Mouse (Mus musculus) heart, postnatal 25 days (tissue): Measurements from ENCODE around the gene Dnaja3. TPM values are rescaled to one million over a fixed set of nuclear protein-coding genes. Genes with fewer than 3 reads are reported as not detected.
"Not testable (repeated sequence)": the region's sequence is repeated elsewhere in the genome, so short reads cannot be mapped to it uniquely, and the experiment has no call there.

ENCODE experiments used
- DNase-seq: peaks from one replicate; pipeline ENCODE4 v3.0.0; 2022; ENCODE audit warnings: low spot score
- intact Hi-C: fragments of 180-260 bp; cut with DNase I; formaldehyde crosslinking; loops from one replicate; pipeline ENCODE4 v1.15.1; 2025
- total RNA-seq, 2 experiments: library from RNA; stranded (reverse); gene quantifications; 2 replicates each; pipeline ENCODE4 v1.2.3; 2021

Gene Dnaja3
- total RNA-seq, 2 experiments from 2014 or later: 149 TPM

DNA sequence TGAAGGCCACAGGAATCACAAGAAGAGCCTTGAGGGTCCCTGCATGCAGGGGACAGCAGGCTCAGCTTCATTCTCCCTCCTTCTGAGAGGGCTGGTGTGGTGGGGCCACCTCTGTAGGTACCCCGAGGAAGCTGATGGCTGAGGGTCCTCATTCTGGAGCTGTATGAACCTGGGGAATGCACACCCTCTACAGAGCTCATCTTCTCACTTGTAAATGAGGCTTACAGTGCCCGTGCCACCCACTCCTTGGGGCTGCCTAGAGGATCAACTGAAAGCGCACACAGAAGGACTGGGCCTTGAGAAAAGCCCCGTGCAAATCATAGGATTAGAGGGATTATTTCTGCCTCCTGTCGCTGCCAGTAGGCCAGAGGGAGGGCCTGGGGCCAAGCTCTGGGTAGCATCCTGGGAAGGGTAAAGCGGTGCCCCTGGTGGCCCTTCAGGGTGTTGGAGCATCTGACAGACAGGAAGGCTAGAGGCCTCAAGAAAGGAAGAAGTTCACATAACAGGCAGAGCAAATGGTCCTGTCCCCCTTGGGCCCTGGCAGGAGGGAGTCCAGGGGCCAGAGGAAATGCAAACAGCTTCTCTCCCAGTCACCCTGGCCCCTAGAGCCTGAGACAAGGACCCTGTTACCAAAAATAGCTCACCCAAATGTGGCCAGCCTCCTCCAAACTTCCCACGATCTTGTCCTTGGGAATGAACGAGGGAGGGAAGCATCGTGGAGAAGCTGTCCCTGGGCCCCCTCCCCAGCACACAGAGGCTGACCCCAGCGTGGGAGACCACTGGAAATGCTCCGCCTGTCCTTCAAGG, 16.2 kb downstream of the Dnaja3 start:
- intact Hi-C loops: no loop called here
- no peak for DNase-seq

GRCm38 (mm10) chr16:4656571-4657081, 16.8 kb downstream of the Dnaja3 start:
- DNase-seq: no peak
- intact Hi-C loops: no loop called here

DNA sequence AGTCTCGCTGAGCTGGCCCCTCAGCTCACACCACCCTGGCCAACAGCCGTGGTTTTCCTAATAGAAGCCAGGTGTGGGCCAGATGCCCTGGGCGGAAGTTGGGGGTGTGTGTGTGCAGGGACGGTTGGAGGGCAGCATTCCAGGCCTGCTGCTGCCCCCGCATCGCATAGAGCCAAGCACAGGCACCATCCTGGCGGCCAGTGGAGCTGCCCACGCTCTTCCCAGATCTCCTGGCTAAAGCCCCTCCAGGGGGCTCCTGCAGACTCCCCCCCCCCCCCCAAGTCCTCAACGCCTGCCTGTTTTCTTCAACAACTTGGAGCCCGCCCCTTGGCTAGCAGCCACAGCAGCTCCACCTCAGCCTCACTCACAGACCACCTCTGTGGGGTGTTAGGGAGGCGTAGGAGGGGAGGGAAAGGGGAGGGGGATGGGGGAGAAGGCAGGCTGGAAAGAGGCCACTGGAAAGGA, 19.0 kb downstream of the Dnaja3 start:
- no peak for DNase-seq
- intact Hi-C loops: no loop called here

DNA sequence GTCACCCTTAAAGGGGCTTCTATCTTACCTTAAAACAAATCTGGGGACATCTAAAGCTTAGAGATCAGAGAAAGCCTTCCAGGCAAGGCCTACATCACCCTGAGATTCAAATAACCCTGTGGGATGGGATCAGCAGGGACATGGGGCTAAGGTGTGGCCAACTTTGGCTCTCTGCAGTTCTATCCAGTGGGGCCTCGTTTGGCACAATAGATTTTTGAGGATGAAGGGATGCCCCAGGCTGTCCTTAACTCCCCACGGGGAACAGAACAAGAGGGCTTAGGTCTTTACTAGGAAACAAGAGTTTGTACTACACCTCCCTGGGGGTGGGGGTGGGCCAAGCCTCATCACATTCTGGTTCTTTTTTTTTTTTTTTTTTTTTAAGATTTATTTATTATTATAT, 19.5 kb downstream of the Dnaja3 start:
- intact Hi-C loops: no loop called here

GRCm38 (mm10) chr16:4661605-4662004, 21.8 kb downstream of the Dnaja3 start:
- intact Hi-C loops: no loop called here
- no peak for DNase-seq

More for the DNA sequence above, 19.5 kb downstream of the Dnaja3 start:
- no peak for DNase-seq

GRCm38 (mm10) chr16:4663806-4664205, 24.0 kb downstream of the Dnaja3 start:
- intact Hi-C loops: no loop called here
- no peak for DNase-seq

DNA sequence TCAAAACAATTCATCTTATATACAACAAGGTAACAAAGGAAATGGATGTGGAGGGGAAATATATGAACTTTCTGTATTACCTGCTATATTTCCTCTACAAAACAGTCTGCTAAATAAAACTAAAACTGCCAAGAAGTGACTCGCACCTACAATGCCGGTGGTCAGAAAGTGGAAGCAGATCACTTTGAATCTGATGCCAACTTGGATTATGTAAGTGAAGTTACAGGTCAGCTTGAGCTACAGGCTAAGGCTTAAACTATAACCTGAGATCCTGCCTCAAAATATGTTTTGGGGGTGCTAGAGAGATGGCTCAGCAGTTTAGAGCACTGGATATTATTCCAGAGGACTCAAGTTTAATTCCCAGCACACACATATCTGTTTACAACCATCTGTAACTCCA, 25.9 kb downstream of the Dnaja3 start:
- intact Hi-C loops: loop anchor here (5.0 kb wide), 3 partner anchors 98 to 127 kb away; partner anchors contain the start of gene Cdip1
- no peak for DNase-seq

- intact Hi-C loops: loop anchor here (1.0 to 5.0 kb wide), 4 partner anchors 37 to 125 kb away; partner anchors contain the start of gene Cdip1
- peak; percentile 47 for DNase-seq
These were observed 27.5 kb downstream of the Dnaja3 start for GRCm38 (mm10) chr16:4667190-4667808.

DNA sequence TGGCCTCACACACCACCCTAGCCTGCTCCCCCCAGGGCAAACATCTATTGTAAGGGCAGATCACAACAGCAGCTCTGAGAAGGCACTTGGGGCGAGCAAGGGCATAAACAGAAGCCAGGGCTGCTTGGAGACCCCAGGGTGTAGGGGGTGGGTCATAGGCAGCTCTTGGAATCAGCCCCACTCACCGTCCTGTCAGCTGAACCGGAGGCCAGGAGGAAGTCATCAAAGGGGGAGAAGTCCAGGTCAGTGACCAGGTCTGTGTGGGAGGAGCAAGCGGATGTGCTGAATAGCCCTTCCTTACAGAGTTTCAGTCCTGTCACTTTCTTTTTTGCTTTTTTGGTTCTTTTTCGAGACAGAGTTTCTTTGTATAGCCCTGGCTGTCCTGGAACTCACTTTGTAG, 30.5 kb downstream of the Dnaja3 start:
- intact Hi-C loops: loop anchor here (10.0 kb wide), 1 partner anchor 474 kb away; the partner anchor contains the start of gene Sec14l5

GRCm38 (mm10) chr16:4674091-4674490, 34.3 kb downstream of the Dnaja3 start:
- intact Hi-C loops: loop anchor here (10.0 kb wide), 1 partner anchor 471 kb away; the partner anchor contains the start of gene Sec14l5
- no peak for DNase-seq

More for the DNA sequence above, 30.5 kb downstream of the Dnaja3 start:
- no peak for DNase-seq

DNA sequence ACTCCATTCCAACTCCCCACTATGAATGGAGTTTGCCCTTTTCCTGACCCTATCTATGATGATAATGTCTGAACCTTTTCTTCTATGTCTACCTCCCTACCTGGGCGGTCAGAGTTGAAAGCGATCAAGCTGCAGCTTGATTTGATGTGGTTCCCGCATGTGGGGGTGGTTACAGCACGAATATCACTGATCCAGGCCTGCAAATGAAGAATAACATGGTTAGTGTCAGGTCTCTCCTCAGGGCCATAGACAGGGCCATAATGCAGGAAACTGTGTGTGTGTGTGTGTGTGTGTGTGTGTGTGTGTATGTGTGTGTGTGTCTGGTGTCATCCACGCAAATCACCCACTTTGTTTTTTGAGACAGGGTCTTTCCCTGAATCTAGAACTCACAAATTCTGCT, 37.0 kb downstream of the Dnaja3 start:
- intact Hi-C loops: loop anchor here (5.0 to 10.0 kb wide), 2 partner anchors 110 to 468 kb away; partner anchors contain the start of gene Sec14l5
- no peak for DNase-seq

- no peak for DNase-seq
- intact Hi-C loops: loop anchor here (5.0 to 10.0 kb wide), 2 partner anchors 109 to 467 kb away; partner anchors contain the start of gene Sec14l5
These were observed 38.3 kb downstream of the Dnaja3 start for GRCm38 (mm10) chr16:4678080-4678479.

- intact Hi-C loops: loop anchor here (5.0 to 10.0 kb wide), 2 partner anchors 108 to 465 kb away; partner anchors contain the start of gene Sec14l5
These were observed 39.6 kb downstream of the Dnaja3 start, which contains the start of gene Coro7 for GRCm38 (mm10) chr16:4679121-4680018. Gene Coro7, minus strand, starts transcription at chr16:4679777.

DNA sequence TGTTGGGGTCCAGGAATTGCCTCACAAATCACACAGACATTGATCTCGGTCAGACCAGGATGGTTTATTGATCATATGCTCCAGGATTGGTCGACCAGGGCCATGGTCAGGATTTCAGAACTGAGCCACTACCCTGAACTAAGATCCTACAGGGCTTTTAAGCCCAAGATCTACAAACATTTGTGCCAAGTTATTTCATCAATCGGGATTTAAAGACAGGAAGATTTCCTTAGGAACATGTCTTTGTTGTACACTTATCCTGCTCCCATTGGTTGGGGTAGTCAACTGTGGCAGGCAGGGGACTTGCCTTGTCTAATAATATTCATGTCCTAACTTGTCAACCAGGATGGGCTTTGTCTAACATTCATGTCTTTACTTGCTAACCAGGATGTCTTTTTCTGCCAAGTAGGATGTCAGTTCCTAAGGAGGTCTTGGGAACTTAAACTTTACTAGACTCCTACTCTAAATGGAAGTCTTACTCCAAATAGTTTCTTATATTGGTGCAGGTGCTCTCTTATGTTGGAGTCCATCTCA, 41.2 kb downstream of the Dnaja3 start:
- DNase-seq, intact Hi-C loops: not testable (repeated sequence)

More at GRCm38 (mm10) chr16:4679121-4680018, 39.6 kb downstream of the Dnaja3 start, which contains the start of gene Coro7:
- DNase-seq: peak; percentile 88

DNA sequence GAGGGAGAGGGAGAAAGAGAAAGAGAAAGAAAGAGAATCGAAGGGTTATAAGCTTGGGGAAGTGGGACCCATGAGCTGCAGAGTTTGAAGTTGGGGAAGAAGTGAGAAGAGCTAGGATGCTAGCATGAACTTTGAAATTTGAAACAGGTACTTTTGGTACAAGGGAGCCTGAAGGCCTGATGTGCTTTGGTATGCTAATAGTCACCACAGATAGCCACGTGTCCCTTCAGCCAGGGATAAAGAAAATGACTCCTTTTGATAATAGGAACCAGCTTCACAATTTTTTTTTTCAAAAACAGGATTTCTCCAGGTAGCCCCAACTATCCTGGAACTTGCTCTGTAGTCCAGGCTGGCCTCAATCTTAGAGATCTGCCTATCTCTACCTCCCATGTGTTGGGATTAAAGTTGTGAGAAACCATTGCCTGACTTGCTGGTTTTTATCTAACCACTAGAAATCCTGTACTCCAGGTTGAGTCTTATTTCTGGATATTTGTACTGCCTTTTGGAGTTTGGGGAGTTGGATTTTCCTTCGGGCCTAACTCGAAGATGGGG, 42.9 kb downstream of the Dnaja3 start:
- intact Hi-C loops: no loop called here
- DNase-seq: no peak

- DNase-seq: no peak
- intact Hi-C loops: no loop called here
These were observed 43.4 kb downstream of the Dnaja3 start for GRCm38 (mm10) chr16:4683193-4683580.

DNA sequence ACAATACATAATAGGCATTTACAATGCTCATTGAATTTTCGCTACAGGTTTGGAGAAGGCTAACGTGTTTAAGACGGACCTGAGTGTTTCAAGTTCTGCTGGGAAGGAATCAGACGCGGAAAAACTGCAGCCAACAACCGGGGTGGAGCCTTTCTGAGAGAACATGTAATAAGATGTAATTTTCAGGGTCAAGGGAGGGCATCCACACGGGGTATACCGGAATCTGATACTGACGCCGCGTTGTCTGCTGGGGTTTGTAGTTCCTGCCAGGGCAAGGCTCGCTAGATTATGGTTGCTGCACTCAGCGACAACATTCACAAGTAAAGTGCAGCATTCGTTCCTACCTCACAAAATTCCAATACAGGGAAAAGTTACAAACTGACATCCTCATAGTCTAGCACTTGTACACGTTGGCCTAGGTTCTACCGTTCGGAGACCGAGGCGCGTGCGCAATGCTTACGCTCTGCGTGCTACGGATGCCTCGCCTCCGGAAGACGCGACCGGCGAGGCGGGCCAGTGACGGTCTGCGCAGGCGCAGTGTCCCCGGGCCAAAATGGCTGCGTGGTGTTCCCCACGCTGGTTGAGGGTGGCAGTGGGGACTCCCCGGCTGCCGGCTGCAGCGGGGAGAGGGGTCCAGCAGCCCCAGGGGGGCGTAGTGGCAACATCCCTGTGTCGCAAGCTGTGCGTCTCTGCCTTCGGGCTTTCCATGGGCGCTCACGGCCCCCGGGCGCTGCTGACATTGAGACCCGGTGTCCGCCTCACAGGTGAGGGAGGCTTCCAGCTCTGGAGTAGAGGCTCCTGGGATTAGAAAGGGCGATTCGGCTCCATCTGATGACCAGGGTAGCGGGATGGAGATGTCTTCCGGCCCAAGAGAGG, 44.0 kb downstream of the Dnaja3 start:
- intact Hi-C loops: loop anchor here (2.0 kb wide), 1 partner anchor 107 kb away; the partner anchor contains the start of gene Cdip1
- DNase-seq: peak; percentile 90

GRCm38 (mm10) chr16:4684457-4684791, 44.6 kb downstream of the Dnaja3 start:
- intact Hi-C loops: loop anchor here (2.0 kb wide), 1 partner anchor 106 kb away; the partner anchor contains the start of gene Cdip1
- DNase-seq: no peak
